Mouse (Mus musculus): ENCODE results near the gene Ostc. TPM values are rescaled to one million over a fixed set of nuclear protein-coding genes. Genes with fewer than 3 reads are reported as not detected.

The Ostc gene
- 73.9 and 88.2 TPM in 2 replicates for total RNA-seq (2017)

- peak; percentile 99 for ATAC-seq (ENCODE audit: extremely low read depth, insufficient number of reproducible peaks, low FRiP score, poor library complexity, severe bottlenecking)
Observed at GRCm38 (mm10) chr3:130708967-130709924, at the start of gene Ostc. Ostc (minus strand) TSS chr3:130709444.

- no peak for ATAC-seq (ENCODE audit: extremely low read depth, insufficient number of reproducible peaks, low FRiP score, poor library complexity, severe bottlenecking)
Observed at GRCm38 (mm10) chr3:130758157-130758841, 49.1 kb upstream of the Ostc start.

- no peak for ATAC-seq (ENCODE audit: extremely low read depth, insufficient number of reproducible peaks, low FRiP score, poor library complexity, severe bottlenecking)
Observed at GRCm38 (mm10) chr3:130757117-130757852, 48.0 kb upstream of the Ostc start.

GRCm38 (mm10) chr3:130749206-130749605 is 40.0 kb upstream of the Ostc start:
- ATAC-seq (ENCODE audit: extremely low read depth, insufficient number of reproducible peaks, low FRiP score, poor library complexity, severe bottlenecking): no peak

- ATAC-seq (ENCODE audit: extremely low read depth, insufficient number of reproducible peaks, low FRiP score, poor library complexity, severe bottlenecking): no peak
Observed at GRCm38 (mm10) chr3:130746673-130747619, 37.7 kb upstream of the Ostc start.

GRCm38 (mm10) chr3:130737652-130738361 is 28.6 kb upstream of the Ostc start:
- ATAC-seq (ENCODE audit: extremely low read depth, insufficient number of reproducible peaks, low FRiP score, poor library complexity, severe bottlenecking): no peak

- ATAC-seq (ENCODE audit: extremely low read depth, insufficient number of reproducible peaks, low FRiP score, poor library complexity, severe bottlenecking): no peak
Observed at GRCm38 (mm10) chr3:130736758-130737157, 27.5 kb upstream of the Ostc start.

- peak; percentile 98 for ATAC-seq (ENCODE audit: extremely low read depth, insufficient number of reproducible peaks, low FRiP score, poor library complexity, severe bottlenecking)
Observed at GRCm38 (mm10) chr3:130730189-130730653, 21.0 kb upstream of the Ostc start, which contains the start of gene Rpl34. Rpl34 (minus strand) TSS chr3:130730398.

- ATAC-seq (ENCODE audit: extremely low read depth, insufficient number of reproducible peaks, low FRiP score, poor library complexity, severe bottlenecking): no peak
Observed at GRCm38 (mm10) chr3:130729472-130730188, 20.4 kb upstream of the Ostc start.

GRCm38 (mm10) chr3:130727676-130728075 is 18.4 kb upstream of the Ostc start:
- ATAC-seq (ENCODE audit: extremely low read depth, insufficient number of reproducible peaks, low FRiP score, poor library complexity, severe bottlenecking): no peak

- no peak for ATAC-seq (ENCODE audit: extremely low read depth, insufficient number of reproducible peaks, low FRiP score, poor library complexity, severe bottlenecking)
Observed at GRCm38 (mm10) chr3:130727036-130727435, 17.8 kb upstream of the Ostc start.

GRCm38 (mm10) chr3:130725718-130726117 is 16.5 kb upstream of the Ostc start:
- no peak for ATAC-seq (ENCODE audit: extremely low read depth, insufficient number of reproducible peaks, low FRiP score, poor library complexity, severe bottlenecking)

GRCm38 (mm10) chr3:130722733-130723478 is 13.7 kb upstream of the Ostc start:
- ATAC-seq (ENCODE audit: extremely low read depth, insufficient number of reproducible peaks, low FRiP score, poor library complexity, severe bottlenecking): no peak

GRCm38 (mm10) chr3:130720225-130720624 is 11.0 kb upstream of the Ostc start:
- no peak for ATAC-seq (ENCODE audit: extremely low read depth, insufficient number of reproducible peaks, low FRiP score, poor library complexity, severe bottlenecking)

GRCm38 (mm10) chr3:130718871-130719270 is 9.6 kb upstream of the Ostc start:
- ATAC-seq (ENCODE audit: extremely low read depth, insufficient number of reproducible peaks, low FRiP score, poor library complexity, severe bottlenecking): no peak

- ATAC-seq (ENCODE audit: extremely low read depth, insufficient number of reproducible peaks, low FRiP score, poor library complexity, severe bottlenecking): no peak
Observed at GRCm38 (mm10) chr3:130716555-130716954, 7.3 kb upstream of the Ostc start.

Measured in neutrophil, adult 5-6 weeks (primary cell).